Comparison of ENCODE assay signal across 7 mouse cellular contexts in the genomic region with DNA sequence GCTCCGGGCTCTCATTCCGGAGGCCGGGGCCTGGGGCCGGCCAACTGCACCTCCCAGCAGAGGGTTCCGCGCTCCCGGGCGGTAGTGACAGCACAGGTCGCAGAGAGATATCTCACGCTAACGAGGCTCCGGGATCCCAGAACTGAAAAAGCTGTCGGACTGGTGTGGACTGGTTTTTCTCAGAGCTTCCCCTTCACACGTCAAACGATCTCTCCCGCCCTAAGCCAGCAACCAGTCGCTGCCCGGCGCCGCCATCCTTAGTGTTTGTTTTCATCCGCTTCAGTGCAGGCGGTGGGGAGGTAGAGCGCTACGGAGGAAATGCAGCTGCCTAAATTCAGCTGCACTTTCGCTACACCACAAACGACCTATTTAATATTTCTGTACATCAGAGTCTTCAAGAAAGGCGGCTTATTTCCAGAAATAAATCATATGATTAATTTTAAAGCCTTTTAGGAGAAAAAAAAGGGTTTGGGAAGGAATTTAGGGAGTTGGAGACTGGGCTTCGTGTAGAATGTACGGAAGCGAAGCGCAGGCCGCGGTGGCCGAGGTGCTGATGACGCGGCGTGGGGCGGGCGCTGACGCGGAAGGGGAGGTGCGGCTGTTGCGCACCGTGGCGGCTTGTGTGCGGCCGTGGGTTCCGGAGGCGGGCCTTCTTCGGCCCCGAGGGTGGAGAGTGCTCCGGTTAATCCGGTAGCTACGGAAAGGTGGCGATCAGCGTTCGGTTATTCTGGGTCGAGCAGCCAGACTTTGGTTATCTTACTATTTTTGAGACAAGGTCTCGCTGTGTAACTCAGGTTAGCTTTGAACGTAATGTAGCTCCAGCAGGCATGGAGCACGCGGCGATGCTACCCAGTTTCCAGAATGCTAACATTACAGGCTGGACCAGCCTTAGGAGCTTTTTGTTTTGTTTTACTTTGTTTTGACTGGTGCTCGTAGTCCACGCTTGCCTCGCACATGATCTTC. TPM values are rescaled to one million over a fixed set of nuclear protein-coding genes. Genes with fewer than 3 reads are reported as not detected.
DNase-seq lines count a peak whose midpoint lies in the region; ATAC-seq and TF ChIP-seq lines count a peak whose summit lies in the region.

A gene (minus strand): TSS at position 305 of the 963 bp plus-strand sequence.
A gene (plus strand): TSS at position 581 of the 963 bp plus-strand sequence.

- H3K36me3 ChIP-seq in embryonic facial prominence, embryonic 12.5 days: no peaks in the 10 kb centered on the region
- H3K36me3 ChIP-seq in heart, adult 2 months (ENCODE audit: control insufficient read depth, insufficient read depth, low read length): peaks cover 5% of the 10 kb centered on the region
- peaks cover 3% of the 10 kb centered on the region; the same call in 1 of the 2 replicates for H3K36me3 ChIP-seq in limb, embryonic 13.5 days
- no peaks in the 10 kb centered on the region for H3K36me3 ChIP-seq in midbrain, embryonic 16.5 days (ENCODE audit: control insufficient read depth, insufficient read depth, low read length)

- peaks cover 16% of the 10 kb centered on the region for H3K4me1 ChIP-seq in embryonic facial prominence, embryonic 12.5 days
- H3K4me1 ChIP-seq in heart, adult 2 months (ENCODE audit: control insufficient read depth, insufficient read depth, low read length): peaks cover 4% of the 10 kb centered on the region
- peaks cover 18% of the 10 kb centered on the region for H3K4me1 ChIP-seq in limb, embryonic 13.5 days
- H3K4me1 ChIP-seq in midbrain, embryonic 16.5 days (ENCODE audit: control insufficient read depth, insufficient read depth, low read length): peaks cover 30% of the 10 kb centered on the region

- peak within 1 kb of the TSS; percentile 68 for H3K4me3 ChIP-seq in embryonic facial prominence, embryonic 12.5 days
- H3K4me3 ChIP-seq in heart, adult 2 months: peak within 1 kb of the TSS; percentile 91
- H3K4me3 ChIP-seq in limb, embryonic 13.5 days: peak within 1 kb of the TSS; percentile 98
- peak within 1 kb of the TSS; percentile 99 for H3K4me3 ChIP-seq in midbrain, embryonic 16.5 days (ENCODE audit: low read depth, low read length)

- peak within 1 kb of the TSS; percentile 63 for H3K9ac ChIP-seq in embryonic facial prominence, embryonic 12.5 days
- peak within 1 kb of the TSS; percentile 76 for H3K9ac ChIP-seq in heart, adult 2 months (ENCODE audit: low read depth, low read length)
- peak within 1 kb of the TSS; percentile 87 for H3K9ac ChIP-seq in limb, embryonic 13.5 days
- H3K9ac ChIP-seq in midbrain, embryonic 16.5 days (ENCODE audit: low read depth, low read length): peak within 1 kb of the TSS; percentile 81

- TF ChIP-seq POLR2A in heart, adult 2 months (IDR thresholded peaks at IDR 0.05; ENCODE audit: insufficient read depth, low read depth, low read length): peak; percentile 85

- peaks cover 4% of the 10 kb centered on the region for H3K79me2 ChIP-seq in heart, adult 2 months (replicated peaks; ENCODE audit: control insufficient read depth, insufficient read depth, low read length)

- no peaks in the 10 kb centered on the region for H3K9me3 ChIP-seq in embryonic facial prominence, embryonic 12.5 days
- no peaks in the 10 kb centered on the region for H3K9me3 ChIP-seq in limb, embryonic 13.5 days
- no peaks in the 10 kb centered on the region for H3K9me3 ChIP-seq in midbrain, embryonic 16.5 days (replicated peaks; ENCODE audit: control insufficient read depth, low read length, poor library complexity, severe bottlenecking)

- 0 out of 2 replicates have a peak, but pooled peaks have one; percentile 34 for TF ChIP-seq EP300 in heart, adult 2 months (IDR thresholded peaks at IDR 0.05; ENCODE audit: insufficient read depth, low read depth, low read length)

- peak; percentile 95 for DNase-seq in adrenal gland, postnatal 25 days
- DNase-seq in heart, adult 2 months: peak; percentile 94 to 95
- DNase-seq in kidney, adult 8-10 months: peak; percentile 91 to 92
- DNase-seq in spleen, postnatal 10 days (ENCODE audit: low spot score in 2 of 2): peak; percentile 86 to 96

- peak within 1 kb of the TSS; percentile 77 for H3K27ac ChIP-seq in embryonic facial prominence, embryonic 12.5 days
- H3K27ac ChIP-seq in heart, adult 2 months: peak within 1 kb of the TSS; percentile 98
- peak within 1 kb of the TSS; percentile 76 for H3K27ac ChIP-seq in limb, embryonic 13.5 days
- peak within 1 kb of the TSS; percentile 84 for H3K27ac ChIP-seq in midbrain, embryonic 16.5 days (ENCODE audit: low read length)

- no peaks in the 10 kb centered on the region for H3K27me3 ChIP-seq in embryonic facial prominence, embryonic 12.5 days
- H3K27me3 ChIP-seq in heart, adult 2 months (ENCODE audit: control insufficient read depth, insufficient read depth, low read length): no peaks in the 10 kb centered on the region
- H3K27me3 ChIP-seq in limb, embryonic 13.5 days: no peaks in the 10 kb centered on the region
- no peaks in the 10 kb centered on the region for H3K27me3 ChIP-seq in midbrain, embryonic 16.5 days (ENCODE audit: control insufficient read depth, insufficient read depth, low read depth, low read length)

- TF ChIP-seq CTCF in heart, adult 2 months (IDR thresholded peaks at IDR 0.05): no peak

- under 1% methylated on average over 66 of the region's 66 CpGs for WGBS in embryonic facial prominence, embryonic 12.5 days
- under 1% methylated on average over 66 of the region's 66 CpGs for WGBS in heart, adult 2 months
- WGBS in limb, embryonic 13.5 days: under 1% methylated on average over 66 of the region's 66 CpGs
- under 1% methylated on average over 66 of the region's 66 CpGs for WGBS in midbrain, embryonic 16.5 days

- intact Hi-C loops in heart, adult 2 months (cut with DNase I): loop anchor here (1.0 kb wide), 2 partner anchors 20 to 60 kb away; a partner anchor contains a TSS

- H3K4me2 ChIP-seq in embryonic facial prominence, embryonic 12.5 days (replicated peaks): peak within 1 kb of the TSS; percentile 82
- peak within 1 kb of the TSS; percentile 83 for H3K4me2 ChIP-seq in limb, embryonic 13.5 days (replicated peaks)
- H3K4me2 ChIP-seq in midbrain, embryonic 16.5 days (ENCODE audit: low read length): peak within 1 kb of the TSS; percentile 92

- ATAC-seq in embryonic facial prominence, embryonic 12.5 days (ENCODE audit: insufficient number of reproducible peaks, insufficient read depth, low FRiP score, low TSS enrichment): peak; percentile 94
- ATAC-seq in limb, embryonic 13.5 days (ENCODE audit: low FRiP score, low read depth): peak; percentile 98
- peak; percentile 99 for ATAC-seq in midbrain, embryonic 16.5 days

RNA-seq across cellular contexts. Expression of the first gene that starts in this region (rescaled TPM):
- 67.5 and 84.1 TPM in 2 replicates for total RNA-seq in adrenal gland, postnatal 25 days (2021)
- polyA plus RNA-seq in embryonic facial prominence, embryonic 12.5 days (2016; fragmentation: Nextera tagmentation; extraction: Ambion mirVana): 29.3 and 29.8 TPM in 2 replicates
- 10 to 100 TPM; 43.1 to 54.1 TPM for total RNA-seq in heart, adult 2 months (2021)
- polyA plus RNA-seq in heart, adult 2 months (2012; rRNA removed): 66.4 and 87.7 TPM in 2 replicates
- 27.2 and 29.0 TPM in 2 replicates for polyA plus RNA-seq in limb, embryonic 13.5 days (2015; fragmentation: Nextera tagmentation; extraction: Ambion mirVana)
- polyA plus RNA-seq in midbrain, embryonic 16.5 days (2015; fragmentation: Nextera tagmentation; extraction: Ambion mirVana): 36.2 and 40.2 TPM in 2 replicates

RNA-seq across cellular contexts. Expression of the second gene that starts in this region (rescaled TPM):
- total RNA-seq in adrenal gland, postnatal 25 days (2021): 12.5 and 13.9 TPM in 2 replicates
- polyA plus RNA-seq in embryonic facial prominence, embryonic 12.5 days (2016; fragmentation: Nextera tagmentation; extraction: Ambion mirVana): 23.1 and 24.9 TPM in 2 replicates
- total RNA-seq in heart, adult 2 months (2021): 1 to 10 TPM; 7.1 to 8.5 TPM
- polyA plus RNA-seq in heart, adult 2 months (2012; rRNA removed): 3.2 and 3.9 TPM in 2 replicates
- 22.6 and 24.5 TPM in 2 replicates for polyA plus RNA-seq in limb, embryonic 13.5 days (2015; fragmentation: Nextera tagmentation; extraction: Ambion mirVana)
- 21.2 and 21.7 TPM in 2 replicates for polyA plus RNA-seq in midbrain, embryonic 16.5 days (2015; fragmentation: Nextera tagmentation; extraction: Ambion mirVana)

Comparison
In these comparisons a context has a peak if more than half of its experiments do, and no peak if none do; other contexts are left out.
1. Peak in every context shown above with its lines: DNase-seq, ATAC-seq, H3K4me3 ChIP-seq and H3K27ac ChIP-seq.